Mouse (Mus musculus): ENCODE measurements around the gene Cuedc1. TPM values are rescaled to one million over a fixed set of nuclear protein-coding genes. Genes with fewer than 3 reads are reported as not detected.
A peak's percentile ranks its signal among the peaks of the same experiment; 100 is the strongest.

Gene Cuedc1
- 10 to 100 TPM; 49.3 to 61.7 TPM for total RNA-seq (2021)
- 76.9 and 91.3 TPM in 2 replicates for polyA plus RNA-seq (2012; rRNA removed)
- long read RNA-seq, transcript Cuedc1-201 (11 exons, 3,180 nt) = major isoform, 19 of 38 reads
- long read RNA-seq, partial matches to known transcripts = 8 of 38 reads
- long read RNA-seq, other reads (novel, unspliced or antisense) = 9 of 38 reads

- no peak for DNase-seq
These were observed at the start of gene Cuedc1 for GRCm38 (mm10) chr11:88098021-88098729. Gene Cuedc1, plus strand, starts transcription at chr11:88098058.

GRCm38 (mm10) chr11:88048961-88049670 lies 48.7 kb upstream of the Cuedc1 start:
- no peak for DNase-seq

- no peak for DNase-seq
These were observed 48.1 kb upstream of the Cuedc1 start for GRCm38 (mm10) chr11:88049732-88050131.

- no peak for DNase-seq
These were observed 45.2 kb upstream of the Cuedc1 start for GRCm38 (mm10) chr11:88052638-88053037.

GRCm38 (mm10) chr11:88053821-88054220 lies 44.0 kb upstream of the Cuedc1 start:
- no peak for DNase-seq

- peak; percentile 44 for DNase-seq
These were observed 43.3 kb upstream of the Cuedc1 start for GRCm38 (mm10) chr11:88054589-88054988.

GRCm38 (mm10) chr11:88055777-88056176 lies 42.1 kb upstream of the Cuedc1 start:
- no peak for DNase-seq

- no peak for DNase-seq
These were observed 40.1 kb upstream of the Cuedc1 start for GRCm38 (mm10) chr11:88057788-88058187.

- DNase-seq = peak; percentile 53
These were observed 38.7 kb upstream of the Cuedc1 start for GRCm38 (mm10) chr11:88059141-88059540.

GRCm38 (mm10) chr11:88061892-88062625 lies 35.8 kb upstream of the Cuedc1 start:
- DNase-seq = no peak

GRCm38 (mm10) chr11:88065732-88066131 lies 32.1 kb upstream of the Cuedc1 start:
- DNase-seq = no peak

GRCm38 (mm10) chr11:88067191-88067585 lies 30.7 kb upstream of the Cuedc1 start:
- DNase-seq = peak; percentile 24

- DNase-seq = peak; percentile 89
These were observed 30.1 kb upstream of the Cuedc1 start, which contains the start of gene Vezf1 for GRCm38 (mm10) chr11:88067586-88068410. Gene Vezf1, plus strand, starts transcription at chr11:88068279.

- peak; percentile 90 for DNase-seq
These were observed 29.2 kb upstream of the Cuedc1 start for GRCm38 (mm10) chr11:88068411-88069245.

- no peak for DNase-seq
These were observed 28.6 kb upstream of the Cuedc1 start for GRCm38 (mm10) chr11:88069246-88069570.

GRCm38 (mm10) chr11:88070392-88070791 lies 27.5 kb upstream of the Cuedc1 start:
- no peak for DNase-seq

- DNase-seq = no peak
These were observed 26.7 kb upstream of the Cuedc1 start for GRCm38 (mm10) chr11:88071113-88071512.

GRCm38 (mm10) chr11:88073343-88073875 lies 24.4 kb upstream of the Cuedc1 start:
- no peak for DNase-seq

- no peak for DNase-seq
These were observed 22.2 kb upstream of the Cuedc1 start for GRCm38 (mm10) chr11:88075701-88076100.

- no peak for DNase-seq
These were observed 21.5 kb upstream of the Cuedc1 start for GRCm38 (mm10) chr11:88076394-88076793.
